Mouse (Mus musculus): ENCODE measurements around the gene BB287469. TPM values are rescaled to one million over a fixed set of nuclear protein-coding genes. Genes with fewer than 3 reads are reported as not detected.
"Not testable (repeated sequence)": the region's sequence is repeated elsewhere in the genome, so short reads cannot be mapped to it uniquely, and the experiment has no call there.

BB287469 gene
- polyA plus RNA-seq (2015; fragmentation: Nextera tagmentation; extraction: Ambion mirVana): not detected in 2 replicates

- H3K9me3 ChIP-seq (ENCODE audit: control insufficient read depth); ATAC-seq; H3K27ac ChIP-seq (ENCODE audit: low read depth, low read length); H3K27me3 ChIP-seq (replicated peaks; ENCODE audit: control insufficient read depth, insufficient read depth, low read length); H3K4me2 ChIP-seq (replicated peaks; ENCODE audit: low read depth); H3K4me3 ChIP-seq (ENCODE audit: low read depth, low read length); H3K36me3 ChIP-seq (ENCODE audit: control insufficient read depth, insufficient read depth); H3K4me1 ChIP-seq (replicated peaks; ENCODE audit: control insufficient read depth, insufficient read depth, low read length); H3K9ac ChIP-seq (ENCODE audit: low read depth, low read length): not testable (repeated sequence)
- WGBS: 84% methylated on average over 4 of the region's 6 CpGs
These were observed at the start of gene BB287469 for GRCm38 (mm10) chr12:87816277-87816676. Gene BB287469, plus strand, starts transcription at chr12:87816577.

DNA sequence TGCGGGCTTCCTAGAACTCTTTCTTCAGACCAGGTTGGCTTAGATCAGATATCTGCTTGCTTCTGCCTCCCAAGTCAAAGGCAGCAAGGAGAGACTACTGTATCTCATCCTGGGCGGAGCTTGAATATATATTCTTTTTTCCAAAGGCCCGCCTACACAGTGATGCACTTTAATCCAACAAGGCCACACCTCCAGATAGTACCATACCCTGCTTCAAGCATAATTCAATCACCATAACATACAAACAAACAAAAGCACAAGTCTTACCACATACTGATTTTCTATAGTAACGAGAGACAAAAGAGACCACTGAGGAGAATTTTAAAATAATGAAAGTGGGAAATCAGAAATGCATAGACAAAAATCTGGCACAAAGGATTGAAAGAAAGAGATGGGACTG is 40.7 kb upstream of the BB287469 start, which contains the start of gene Gm21319:
Gene Gm21319 (minus strand): TSS at position 101 of the 400 bp plus-strand sequence.
- H3K9ac ChIP-seq (ENCODE audit: low read depth, low read length); H3K36me3 ChIP-seq (ENCODE audit: control insufficient read depth, insufficient read depth); H3K27ac ChIP-seq (ENCODE audit: low read depth, low read length); H3K27me3 ChIP-seq (replicated peaks; ENCODE audit: control insufficient read depth, insufficient read depth, low read length); H3K4me1 ChIP-seq (replicated peaks; ENCODE audit: control insufficient read depth, insufficient read depth, low read length); H3K4me3 ChIP-seq (ENCODE audit: low read depth, low read length); H3K9me3 ChIP-seq (ENCODE audit: control insufficient read depth); ATAC-seq; H3K4me2 ChIP-seq (replicated peaks; ENCODE audit: low read depth): not testable (repeated sequence)
- WGBS: 92% methylated on average over 4 of the region's 4 CpGs

DNA sequence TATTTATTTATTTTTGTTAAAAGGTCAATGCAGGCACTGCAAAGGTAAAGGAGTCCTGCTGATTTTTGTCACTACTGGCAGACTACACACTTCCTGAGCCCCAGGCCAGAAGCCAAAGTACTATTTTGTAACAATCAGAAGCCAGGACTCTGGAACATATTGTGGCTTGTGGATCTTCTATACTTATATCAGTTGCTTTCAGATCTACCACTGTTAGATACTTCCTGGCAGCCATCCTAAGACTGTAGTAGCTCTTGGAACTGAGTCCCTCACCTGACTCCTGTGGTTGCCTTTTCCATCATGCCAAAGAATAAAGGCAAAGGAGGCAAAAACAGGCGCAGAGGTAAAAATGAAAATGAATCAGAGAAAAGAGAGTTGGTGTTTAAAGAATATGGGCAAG is 21.2 kb upstream of the BB287469 start, which contains the start of gene Gm21936:
Gene Gm21936 (plus strand): TSS at position 301 of the 400 bp plus-strand sequence.
- WGBS: 91% methylated on average over 1 of the region's 1 CpGs
- H3K9ac ChIP-seq (ENCODE audit: low read depth, low read length): not testable (repeated sequence)

DNA sequence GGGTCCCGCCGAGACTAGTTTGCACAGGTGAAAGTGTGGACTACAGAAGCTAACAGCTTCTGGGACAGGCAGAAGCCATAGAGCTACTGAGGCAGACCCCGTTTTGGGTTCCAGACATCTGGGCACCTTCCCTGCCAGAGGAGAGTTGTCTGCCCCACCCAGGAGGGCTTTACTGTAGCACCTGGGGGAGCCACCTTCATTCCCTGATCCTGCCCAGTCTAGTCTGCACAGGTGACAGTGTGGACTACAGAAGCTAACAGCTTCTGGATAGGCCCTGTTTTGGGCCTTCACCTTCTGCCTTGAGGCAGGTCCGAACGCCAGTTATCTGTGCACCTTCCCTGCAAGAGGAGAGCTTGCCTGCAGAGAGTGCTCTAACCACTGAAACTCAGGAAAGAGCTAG is 18.4 kb upstream of the BB287469 start:
- not testable (repeated sequence) for H3K27ac ChIP-seq (ENCODE audit: low read depth, low read length); ATAC-seq; H3K36me3 ChIP-seq (ENCODE audit: control insufficient read depth, insufficient read depth); H3K27me3 ChIP-seq (replicated peaks; ENCODE audit: control insufficient read depth, insufficient read depth, low read length); H3K4me1 ChIP-seq (replicated peaks; ENCODE audit: control insufficient read depth, insufficient read depth, low read length); H3K9ac ChIP-seq (ENCODE audit: low read depth, low read length); H3K4me2 ChIP-seq (replicated peaks; ENCODE audit: low read depth); H3K9me3 ChIP-seq (ENCODE audit: control insufficient read depth); H3K4me3 ChIP-seq (ENCODE audit: low read depth, low read length)
- 92% methylated on average over 5 of the region's 5 CpGs for WGBS

More for the DNA sequence above, 21.2 kb upstream of the BB287469 start, which contains the start of gene Gm21936:
- not testable (repeated sequence) for H3K27me3 ChIP-seq (replicated peaks; ENCODE audit: control insufficient read depth, insufficient read depth, low read length); ATAC-seq; H3K9me3 ChIP-seq (ENCODE audit: control insufficient read depth); H3K4me1 ChIP-seq (replicated peaks; ENCODE audit: control insufficient read depth, insufficient read depth, low read length); H3K4me2 ChIP-seq (replicated peaks; ENCODE audit: low read depth); H3K36me3 ChIP-seq (ENCODE audit: control insufficient read depth, insufficient read depth); H3K27ac ChIP-seq (ENCODE audit: low read depth, low read length); H3K4me3 ChIP-seq (ENCODE audit: low read depth, low read length)

GRCm38 (mm10) chr12:87842239-87842638 is 25.9 kb downstream of the BB287469 start, which contains the start of gene Gm2001:
Gene Gm2001, minus strand, starts transcription at chr12:87842339.
- not testable (repeated sequence) for H3K9ac ChIP-seq (ENCODE audit: low read depth, low read length); H3K27ac ChIP-seq (ENCODE audit: low read depth, low read length); H3K4me1 ChIP-seq (replicated peaks; ENCODE audit: control insufficient read depth, insufficient read depth, low read length); H3K9me3 ChIP-seq (ENCODE audit: control insufficient read depth); H3K4me3 ChIP-seq (ENCODE audit: low read depth, low read length); H3K4me2 ChIP-seq (replicated peaks; ENCODE audit: low read depth); H3K27me3 ChIP-seq (replicated peaks; ENCODE audit: control insufficient read depth, insufficient read depth, low read length); ATAC-seq; H3K36me3 ChIP-seq (ENCODE audit: control insufficient read depth, insufficient read depth)
- 72% methylated on average over 1 of the region's 2 CpGs for WGBS

DNA sequence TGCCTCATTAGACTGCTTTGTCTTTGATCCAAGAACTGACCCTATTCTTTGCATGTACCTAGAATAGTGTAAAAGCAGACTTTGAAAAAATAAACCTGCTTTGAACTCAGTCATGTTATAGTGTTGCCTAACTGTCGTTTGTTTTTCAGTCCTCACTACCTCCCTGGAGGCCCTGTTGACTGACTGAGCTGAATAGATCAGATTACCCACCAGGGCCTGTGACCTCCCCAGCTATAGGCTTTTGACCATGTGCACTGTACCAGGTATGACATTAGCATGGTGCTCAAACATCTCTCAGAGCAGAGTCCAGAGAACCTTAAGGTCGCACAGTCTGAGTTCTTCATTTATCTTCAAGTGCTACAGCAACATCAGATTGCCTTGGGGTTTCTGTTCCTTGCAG is 34.3 kb downstream of the BB287469 start:
- not testable (repeated sequence) for H3K27me3 ChIP-seq (replicated peaks; ENCODE audit: control insufficient read depth, insufficient read depth, low read length); H3K4me2 ChIP-seq (replicated peaks; ENCODE audit: low read depth); H3K36me3 ChIP-seq (ENCODE audit: control insufficient read depth, insufficient read depth); H3K27ac ChIP-seq (ENCODE audit: low read depth, low read length); H3K9me3 ChIP-seq (ENCODE audit: control insufficient read depth); H3K4me1 ChIP-seq (replicated peaks; ENCODE audit: control insufficient read depth, insufficient read depth, low read length); H3K9ac ChIP-seq (ENCODE audit: low read depth, low read length); ATAC-seq; H3K4me3 ChIP-seq (ENCODE audit: low read depth, low read length)
- no CpG with 5 or more reads among the region's 2 CpGs for WGBS

DNA sequence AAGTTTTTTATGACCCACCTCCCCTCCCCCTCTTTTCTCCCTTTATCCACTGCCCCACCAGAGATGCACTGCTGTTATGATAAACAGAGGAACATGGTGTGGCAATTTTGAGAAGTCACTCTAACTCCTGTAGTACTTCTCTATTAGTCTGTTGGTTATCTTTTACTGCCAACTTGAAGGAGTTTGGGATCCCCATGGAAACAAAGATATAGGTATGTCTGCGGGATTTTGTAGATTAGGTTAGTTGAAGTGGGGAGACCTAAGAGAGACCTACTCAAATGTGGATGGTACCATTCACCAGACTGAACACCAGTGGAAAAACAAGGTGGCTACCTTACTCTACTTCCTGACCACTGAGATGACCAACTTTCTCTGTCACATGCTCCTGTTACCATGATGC is 39.7 kb downstream of the BB287469 start:
- not testable (repeated sequence) for H3K9ac ChIP-seq (ENCODE audit: low read depth, low read length); H3K4me2 ChIP-seq (replicated peaks; ENCODE audit: low read depth); H3K27ac ChIP-seq (ENCODE audit: low read depth, low read length); H3K36me3 ChIP-seq (ENCODE audit: control insufficient read depth, insufficient read depth); H3K4me3 ChIP-seq (ENCODE audit: low read depth, low read length); H3K4me1 ChIP-seq (replicated peaks; ENCODE audit: control insufficient read depth, insufficient read depth, low read length); ATAC-seq; H3K27me3 ChIP-seq (replicated peaks; ENCODE audit: control insufficient read depth, insufficient read depth, low read length); H3K9me3 ChIP-seq (ENCODE audit: control insufficient read depth)
- 82% methylated on average over 1 of the region's 1 CpGs for whole genome bisulfite sequencing

GRCm38 (mm10) chr12:87861740-87862692 is 45.6 kb downstream of the BB287469 start:
- WGBS: 84% methylated on average over 23 of the region's 23 CpGs
- not testable (repeated sequence) for H3K4me2 ChIP-seq (replicated peaks; ENCODE audit: low read depth); ATAC-seq

GRCm38 (mm10) chr12:87863638-87864037 is 47.3 kb downstream of the BB287469 start:
- H3K27ac ChIP-seq (ENCODE audit: low read depth, low read length); H3K4me3 ChIP-seq (ENCODE audit: low read depth, low read length); H3K9me3 ChIP-seq (ENCODE audit: control insufficient read depth); H3K4me1 ChIP-seq (replicated peaks; ENCODE audit: control insufficient read depth, insufficient read depth, low read length); H3K36me3 ChIP-seq (ENCODE audit: control insufficient read depth, insufficient read depth); H3K27me3 ChIP-seq (replicated peaks; ENCODE audit: control insufficient read depth, insufficient read depth, low read length); ATAC-seq; H3K9ac ChIP-seq (ENCODE audit: low read depth, low read length); H3K4me2 ChIP-seq (replicated peaks; ENCODE audit: low read depth): not testable (repeated sequence)
- WGBS: 86% methylated on average over 8 of the region's 11 CpGs

More at GRCm38 (mm10) chr12:87861740-87862692, 45.6 kb downstream of the BB287469 start:
- H3K9me3 ChIP-seq (ENCODE audit: control insufficient read depth); H3K27ac ChIP-seq (ENCODE audit: low read depth, low read length); H3K9ac ChIP-seq (ENCODE audit: low read depth, low read length); H3K4me1 ChIP-seq (replicated peaks; ENCODE audit: control insufficient read depth, insufficient read depth, low read length); H3K27me3 ChIP-seq (replicated peaks; ENCODE audit: control insufficient read depth, insufficient read depth, low read length); H3K36me3 ChIP-seq (ENCODE audit: control insufficient read depth, insufficient read depth); H3K4me3 ChIP-seq (ENCODE audit: low read depth, low read length): not testable (repeated sequence)
